Mouse (Mus musculus): ENCODE results near the gene Nfib.

GRCm38 (mm10) chr4:82479394-82479793, 226.2 kb downstream of the Nfib start:
- TF ChIP-seq ZC3H11A (IDR thresholded peaks at IDR 0.05; ENCODE audit: low read depth, low read length) (no peak), CHD1 (IDR thresholded peaks at IDR 0.05; ENCODE audit: low read depth, low read length) (no peak), BHLHE40 (IDR thresholded peaks at IDR 0.05; ENCODE audit: low read depth, low read length) (no peak), JUND (conservative IDR thresholded peaks at IDR 0.05; ENCODE audit: low read depth, low read length) (no peak), CTCF (conservative IDR thresholded peaks at IDR 0.05 in 1 of 2, IDR thresholded peaks at IDR 0.05 in 1 of 2; ENCODE audit: low read depth in 2 of 2, low read length in 2 of 2) (peak in 1 of 2 experiments; percentile 36; a peak in 2 of 4 replicates), USF2 (conservative IDR thresholded peaks at IDR 0.05; ENCODE audit: low read depth, low read length) (no peak), POLR2AphosphoS2 (IDR thresholded peaks at IDR 0.05; ENCODE audit: low read depth, low read length) (no peak), UBTF (IDR thresholded peaks at IDR 0.05; ENCODE audit: low read depth, low read length) (no peak), ZMIZ1 (IDR thresholded peaks at IDR 0.05; ENCODE audit: low read depth, low read length) (no peak), POLR2A (IDR thresholded peaks at IDR 0.05; ENCODE audit: low read depth, low read length) (no peak), E2F4 (IDR thresholded peaks at IDR 0.05; ENCODE audit: insufficient replicate concordance, low read depth, low read length) (no peak)

Measured in CH12.LX (cell line).